Mouse (Mus musculus): ENCODE results near the gene Pla2g6. TPM values are rescaled to one million over a fixed set of nuclear protein-coding genes. Genes with fewer than 3 reads are reported as not detected.

The Pla2g6 gene
- polyA plus RNA-seq, 1 experiment from 2014 or later: 17.0 TPM

DNA sequence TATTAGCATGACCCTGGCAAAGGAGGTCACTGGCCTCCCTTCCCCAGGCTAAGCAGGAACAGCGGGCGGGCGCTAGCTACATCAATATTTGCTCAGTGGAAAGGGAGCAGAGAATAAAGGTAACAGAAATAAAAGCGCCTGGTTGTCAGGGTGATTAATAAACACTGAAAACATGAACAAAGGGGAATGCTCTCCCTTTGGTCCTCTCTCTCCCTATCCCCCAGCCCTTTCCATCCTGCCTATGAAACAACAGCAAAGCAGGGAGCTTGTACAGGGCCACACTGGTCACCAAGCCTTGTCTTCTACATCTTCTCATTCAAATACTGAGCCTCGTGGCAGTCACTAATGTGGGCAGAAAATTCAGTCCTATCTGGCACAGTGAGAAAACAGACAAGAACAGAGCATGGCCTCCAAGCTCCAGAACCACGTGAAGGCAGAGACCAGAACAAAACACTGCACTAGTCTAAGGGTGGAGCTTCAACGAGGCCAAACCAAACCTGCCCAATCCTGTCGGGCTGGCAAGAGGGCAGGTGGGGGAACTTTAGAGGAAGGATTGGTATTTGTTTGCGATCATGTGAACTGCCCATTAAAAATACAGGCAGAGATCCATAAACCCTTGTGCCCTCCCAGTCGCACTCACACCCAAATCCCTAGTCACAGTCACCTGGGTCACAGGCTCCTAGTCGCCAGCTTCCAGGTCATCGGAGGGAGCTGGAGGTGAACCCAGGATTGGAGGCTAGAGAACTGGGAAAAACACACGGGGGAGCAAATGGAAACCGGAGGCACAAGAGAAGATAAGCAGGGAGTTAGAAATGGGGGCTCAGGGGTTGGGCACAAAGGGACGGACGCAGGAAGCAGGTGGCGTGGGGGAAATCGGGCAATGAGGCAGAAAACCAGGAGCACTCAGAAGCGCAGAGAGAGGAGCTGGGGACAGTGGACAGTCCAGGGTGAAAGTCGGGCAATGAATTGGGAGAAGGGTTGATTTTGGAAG lies 924 bp downstream of the Pla2g6 start:
- Histone ChIP-seq H3K36me3 (no peaks in the 10 kb centered on the region), H3K27ac (peak overlapping the region; percentile 94), H3K4me1 (peaks cover 57% of the 10 kb centered on the region), H3K4me3 (peak overlapping the region; percentile 69), H3K27me3 (ENCODE audit: low read depth, poor library complexity, severe bottlenecking) (no peaks in the 10 kb centered on the region), H3K9me3 (replicated peaks) (no peaks in the 10 kb centered on the region)
- no peak for DNase-seq (ENCODE audit: low spot score)
- 20% methylated on average over 20 of the region's 20 CpGs for WGBS

DNA sequence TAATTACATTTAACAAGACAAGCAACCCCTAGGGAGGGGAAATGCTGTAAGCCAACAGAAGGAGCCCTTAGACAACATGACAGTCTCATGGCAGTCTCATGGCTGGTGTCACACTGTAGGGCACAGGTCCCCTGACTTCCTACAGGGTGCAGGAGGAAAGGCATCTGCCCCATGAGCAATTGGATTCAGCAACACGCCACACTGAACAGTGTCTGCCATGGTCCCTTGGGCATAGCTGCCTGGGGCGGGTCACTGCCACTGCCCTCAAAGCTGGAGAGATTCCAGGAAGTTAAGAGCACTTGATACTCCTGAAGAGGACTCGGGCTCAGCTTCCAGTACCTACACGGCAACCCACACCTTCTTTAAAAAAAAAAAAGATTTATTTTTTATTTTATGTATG lies 1.9 kb downstream of the Pla2g6 start:
- no peak overlapping the region for H3K27ac ChIP-seq
- H3K27me3 ChIP-seq (ENCODE audit: low read depth, poor library complexity, severe bottlenecking): no peaks in the 10 kb centered on the region
- no peak for DNase-seq (ENCODE audit: low spot score)
- 82% methylated on average over 4 of the region's 4 CpGs for WGBS
- no peak overlapping the region for H3K4me3 ChIP-seq
- H3K4me1 ChIP-seq: peaks cover 57% of the 10 kb centered on the region
- no peaks in the 10 kb centered on the region for H3K36me3 ChIP-seq
- H3K9me3 ChIP-seq (replicated peaks): no peaks in the 10 kb centered on the region

DNA sequence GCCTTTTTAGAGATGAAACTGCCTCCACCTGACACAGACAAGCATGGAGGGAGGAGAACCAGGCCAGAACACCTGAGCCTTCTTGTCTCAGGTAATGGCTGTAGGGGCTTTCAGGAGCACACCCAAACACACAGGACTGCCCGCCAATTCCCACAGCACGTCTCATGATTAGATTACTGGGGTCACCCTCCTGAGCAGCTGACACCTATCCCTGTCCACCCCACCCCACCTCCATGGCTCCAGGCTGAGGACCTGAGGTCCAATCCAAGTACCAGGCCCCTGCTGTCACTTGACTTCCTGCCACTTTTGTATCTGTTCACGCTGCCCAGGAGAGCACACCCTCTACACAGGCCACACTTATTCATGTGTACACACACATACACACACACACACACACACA lies 2.4 kb downstream of the Pla2g6 start:
- no peaks in the 10 kb centered on the region for H3K9me3 ChIP-seq (replicated peaks)
- no peaks in the 10 kb centered on the region for H3K36me3 ChIP-seq
- WGBS: 94% methylated on average over 3 of the region's 3 CpGs
- H3K4me3 ChIP-seq: no peak overlapping the region
- no peaks in the 10 kb centered on the region for H3K27me3 ChIP-seq (ENCODE audit: low read depth, poor library complexity, severe bottlenecking)
- no peak for DNase-seq (ENCODE audit: low spot score)
- peak overlapping the region; percentile 23; the same call in 1 of the 2 replicates for H3K27ac ChIP-seq
- peaks cover 57% of the 10 kb centered on the region for H3K4me1 ChIP-seq

DNA sequence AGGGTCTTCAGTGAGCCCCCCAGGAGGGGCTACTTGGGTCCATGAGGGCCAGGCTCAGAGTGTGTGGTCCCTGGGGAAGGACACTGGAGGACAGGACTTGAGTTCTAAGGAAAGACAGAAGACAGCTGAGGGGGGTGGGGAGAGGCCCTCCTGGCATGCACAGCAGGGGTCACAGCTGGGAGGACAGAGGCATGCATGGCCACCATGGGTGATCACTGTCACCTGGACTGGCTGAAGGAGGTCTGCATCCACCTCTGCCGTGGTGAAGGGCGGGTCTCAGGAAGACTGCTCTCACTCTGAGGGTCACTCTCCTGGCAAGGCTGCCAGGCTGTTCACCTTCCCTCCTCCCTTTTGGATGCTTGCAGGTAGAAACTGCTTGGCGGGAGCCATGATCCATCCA lies 3.8 kb downstream of the Pla2g6 start:
- 93% methylated on average over 3 of the region's 3 CpGs for WGBS
- Histone ChIP-seq H3K4me3 (no peak overlapping the region), H3K36me3 (no peaks in the 10 kb centered on the region), H3K27ac (peak overlapping the region; percentile 50; the same call in 1 of the 2 replicates), H3K9me3 (replicated peaks) (no peaks in the 10 kb centered on the region), H3K4me1 (peaks cover 57% of the 10 kb centered on the region), H3K27me3 (ENCODE audit: low read depth, poor library complexity, severe bottlenecking) (no peaks in the 10 kb centered on the region)
- no peak for DNase-seq (ENCODE audit: low spot score)

DNA sequence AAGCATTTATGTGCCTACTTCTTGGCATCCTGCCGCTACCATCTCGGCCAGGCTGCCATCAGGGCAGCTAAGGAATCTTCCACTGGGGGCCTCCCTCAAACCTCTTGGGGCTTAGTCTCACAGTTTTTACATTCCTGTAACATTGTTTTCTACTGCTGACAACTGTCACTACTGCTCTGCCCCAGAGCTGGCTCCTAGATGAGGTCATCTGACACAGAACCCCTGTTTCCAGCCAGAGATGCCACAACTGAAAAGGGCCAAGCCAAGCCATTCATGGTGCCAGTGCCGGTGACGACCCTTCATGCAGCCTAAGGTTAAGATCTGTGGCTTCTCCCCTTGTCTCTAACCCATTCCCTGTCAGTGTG lies 4.4 kb downstream of the Pla2g6 start:
- peaks cover 57% of the 10 kb centered on the region for H3K4me1 ChIP-seq
- H3K27ac ChIP-seq: peak overlapping the region; percentile 50; the same call in 1 of the 2 replicates
- no peak overlapping the region for H3K4me3 ChIP-seq
- no peaks in the 10 kb centered on the region for H3K36me3 ChIP-seq
- no peak for DNase-seq (ENCODE audit: low spot score)
- H3K27me3 ChIP-seq (ENCODE audit: low read depth, poor library complexity, severe bottlenecking): no peaks in the 10 kb centered on the region
- WGBS: 89% methylated on average over 4 of the region's 4 CpGs
- no peaks in the 10 kb centered on the region for H3K9me3 ChIP-seq (replicated peaks)

DNA sequence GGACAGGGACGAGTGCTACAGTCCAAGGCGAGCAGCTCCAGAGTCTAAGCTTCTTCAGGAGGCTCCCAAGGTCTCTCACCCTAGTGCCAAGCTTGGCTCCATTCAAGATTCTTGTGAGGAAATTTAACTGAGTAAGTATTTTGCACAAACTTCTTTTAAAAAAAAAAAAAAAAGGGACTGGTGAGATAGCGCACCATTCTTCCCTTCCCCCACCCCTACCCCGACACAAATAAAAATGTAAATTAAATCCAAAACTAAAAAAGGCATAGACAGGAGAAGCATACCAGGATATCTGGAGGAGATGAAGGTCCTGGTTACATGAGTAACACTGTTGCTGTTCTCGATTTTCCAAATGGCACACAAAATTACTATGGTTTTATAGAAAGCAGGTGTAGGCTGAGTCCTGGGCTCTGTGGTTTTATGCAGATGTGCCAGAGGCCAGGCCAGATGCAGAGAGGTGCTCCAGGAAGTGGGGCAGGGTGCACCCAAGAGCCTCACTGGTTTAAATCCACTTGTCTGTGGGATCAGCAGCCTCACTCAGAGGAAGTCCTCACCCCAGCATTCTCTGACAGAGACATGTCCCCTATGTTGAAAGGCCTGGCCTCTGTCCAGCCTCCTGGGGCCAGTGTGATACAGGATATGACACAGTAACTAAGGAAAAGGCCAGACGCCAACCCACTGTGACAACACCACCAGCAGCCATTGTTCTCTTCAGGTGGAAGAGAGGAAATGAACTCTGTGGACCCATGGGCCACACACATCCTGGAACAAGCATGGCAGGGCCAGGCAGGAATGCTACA lies 5.0 kb downstream of the Pla2g6 start:
- peaks cover 52% of the 10 kb centered on the region for H3K4me1 ChIP-seq
- no peaks in the 10 kb centered on the region for H3K27me3 ChIP-seq (ENCODE audit: low read depth, poor library complexity, severe bottlenecking)
- 84% methylated on average over 6 of the region's 6 CpGs for WGBS
- 0 out of 2 replicates have a peak, but pooled peaks cover 3% of the 10 kb centered on the region for H3K36me3 ChIP-seq
- DNase-seq (ENCODE audit: low spot score): no peak
- peak overlapping the region; percentile 50; the same call in 1 of the 2 replicates for H3K27ac ChIP-seq
- no peaks in the 10 kb centered on the region for H3K9me3 ChIP-seq (replicated peaks)
- H3K4me3 ChIP-seq: no peak overlapping the region

DNA sequence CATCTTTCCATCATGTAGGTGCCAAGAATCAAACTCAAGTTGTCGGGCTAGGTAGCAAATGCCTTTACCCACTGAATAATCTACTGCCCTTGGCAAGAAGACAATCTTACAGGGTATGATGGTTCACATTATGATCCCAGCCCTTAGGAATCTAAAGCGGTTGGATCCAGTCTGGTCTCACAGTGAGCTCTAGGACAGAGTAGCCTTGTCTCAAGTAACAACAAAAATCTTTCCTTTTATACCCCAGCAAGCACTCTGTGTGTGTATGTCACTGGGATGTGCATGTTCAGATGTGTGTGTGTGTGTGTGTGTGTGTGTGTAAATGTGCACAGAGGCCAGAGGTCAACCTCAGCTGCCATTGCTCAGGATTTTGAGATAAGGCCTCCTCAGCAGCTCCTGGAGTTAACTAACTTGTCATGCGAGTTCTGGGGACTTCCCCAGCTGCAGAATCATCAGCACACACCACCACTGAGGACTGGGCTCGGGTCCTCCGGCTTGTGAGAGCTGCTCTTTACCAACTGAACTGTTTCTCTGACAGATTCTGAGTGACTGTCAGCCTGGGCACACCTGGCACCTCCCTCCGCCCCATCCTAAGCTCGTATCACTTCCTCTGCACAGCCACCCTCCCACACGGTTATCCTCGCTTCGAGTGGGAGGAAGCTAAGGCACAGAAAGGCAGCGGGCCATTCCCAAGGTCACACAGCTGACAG lies 5.8 kb downstream of the Pla2g6 start:
- H3K4me3 ChIP-seq: no peak overlapping the region
- DNase-seq (ENCODE audit: low spot score): no peak
- H3K9me3 ChIP-seq (replicated peaks): no peaks in the 10 kb centered on the region
- 80% methylated on average over 11 of the region's 11 CpGs for WGBS
- H3K36me3 ChIP-seq: peaks cover 7% of the 10 kb centered on the region
- H3K27me3 ChIP-seq (ENCODE audit: low read depth, poor library complexity, severe bottlenecking): no peaks in the 10 kb centered on the region
- peaks cover 47% of the 10 kb centered on the region for H3K4me1 ChIP-seq
- H3K27ac ChIP-seq: 0 out of 2 replicates have a peak overlapping the region, but pooled peaks have one; percentile 25

DNA sequence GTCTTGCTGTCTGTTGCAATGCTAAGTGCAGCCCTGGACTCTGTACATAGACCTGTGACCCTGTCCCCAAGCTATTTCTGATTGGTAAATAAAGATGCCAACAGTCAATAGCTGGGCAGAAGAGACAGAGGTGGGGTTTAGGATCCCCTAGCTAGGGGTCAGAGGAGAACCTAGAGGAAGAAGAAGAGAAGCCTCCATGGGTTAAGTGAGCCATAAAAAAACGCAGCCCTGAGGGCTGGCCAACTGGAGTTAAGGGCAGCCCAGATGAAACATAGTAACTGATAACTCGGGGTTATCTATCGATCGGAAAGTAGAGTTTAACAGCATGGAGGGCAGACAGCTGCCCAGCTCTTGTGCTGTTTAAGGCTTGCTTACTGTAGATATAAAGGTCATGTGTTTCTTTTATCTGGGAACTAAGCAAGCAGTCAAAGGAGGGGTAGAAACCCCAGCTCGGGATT lies 6.4 kb downstream of the Pla2g6 start:
- 85% methylated on average over 5 of the region's 5 CpGs for WGBS
- Histone ChIP-seq H3K27me3 (ENCODE audit: low read depth, poor library complexity, severe bottlenecking) (no peaks in the 10 kb centered on the region), H3K9me3 (replicated peaks) (no peaks in the 10 kb centered on the region), H3K4me3 (no peak overlapping the region), H3K36me3 (peaks cover 12% of the 10 kb centered on the region), H3K4me1 (peaks cover 40% of the 10 kb centered on the region), H3K27ac (no peak overlapping the region)
- DNase-seq (ENCODE audit: low spot score): no peak

DNA sequence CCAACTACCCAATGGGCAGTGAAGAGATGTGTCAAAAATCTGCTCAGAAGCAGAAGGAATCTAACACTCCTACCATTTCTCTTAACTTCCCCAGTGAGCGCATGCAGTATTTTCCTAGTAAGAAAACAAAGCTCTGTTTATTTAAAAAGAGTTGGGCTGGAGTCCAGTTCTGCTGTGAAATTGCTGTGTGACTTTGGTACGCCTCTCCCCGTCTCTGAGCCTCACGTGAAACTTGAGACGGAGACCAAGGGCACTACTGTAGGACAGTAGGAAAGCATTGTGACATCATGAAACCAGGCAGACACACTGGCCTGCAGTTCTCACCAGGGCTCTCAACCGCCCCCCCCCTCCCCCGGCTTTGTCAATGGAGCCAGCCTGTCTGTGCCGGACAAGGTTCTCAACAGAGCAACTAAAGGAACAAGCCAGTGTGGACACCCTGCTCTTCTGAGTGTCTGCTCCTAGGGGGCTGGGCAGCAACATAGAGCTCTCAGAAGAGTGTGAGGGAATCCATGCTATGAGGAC lies 14.3 kb downstream of the Pla2g6 start:
- Histone ChIP-seq H3K27ac (no peak overlapping the region), H3K4me1 (no peaks in the 10 kb centered on the region), H3K36me3 (peaks cover 48% of the 10 kb centered on the region), H3K9me3 (replicated peaks) (no peaks in the 10 kb centered on the region), H3K27me3 (ENCODE audit: low read depth, poor library complexity, severe bottlenecking) (no peaks in the 10 kb centered on the region), H3K4me3 (no peak overlapping the region)
- 81% methylated on average over 8 of the region's 8 CpGs for WGBS
- no peak for DNase-seq (ENCODE audit: low spot score)

DNA sequence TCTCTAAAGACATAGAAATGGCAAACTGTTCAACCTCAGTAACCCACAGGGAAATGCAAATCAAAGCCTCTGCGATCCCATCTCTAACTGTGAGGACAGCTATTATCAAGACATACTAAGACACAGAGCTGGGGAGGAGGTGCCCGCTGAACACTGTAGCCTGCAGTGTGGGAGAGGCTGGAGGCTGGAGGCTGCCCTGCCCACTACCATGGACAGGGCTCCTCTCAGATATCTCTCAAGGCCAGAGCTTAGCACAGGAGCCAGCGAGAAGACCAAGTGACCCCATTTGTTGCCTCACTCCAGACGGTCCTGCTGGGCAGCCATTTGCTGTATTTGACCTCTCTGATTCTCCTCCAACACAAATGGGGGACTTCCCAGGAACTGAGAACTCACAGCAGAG lies 20.3 kb downstream of the Pla2g6 start:
- H3K4me1 ChIP-seq: no peaks in the 10 kb centered on the region
- WGBS: 51% methylated on average over 4 of the region's 4 CpGs
- peaks cover 57% of the 10 kb centered on the region for H3K36me3 ChIP-seq
- no peak for DNase-seq (ENCODE audit: low spot score)
- H3K4me3 ChIP-seq: no peak overlapping the region
- H3K9me3 ChIP-seq (replicated peaks): no peaks in the 10 kb centered on the region
- no peaks in the 10 kb centered on the region for H3K27me3 ChIP-seq (ENCODE audit: low read depth, poor library complexity, severe bottlenecking)
- no peak overlapping the region for H3K27ac ChIP-seq

DNA sequence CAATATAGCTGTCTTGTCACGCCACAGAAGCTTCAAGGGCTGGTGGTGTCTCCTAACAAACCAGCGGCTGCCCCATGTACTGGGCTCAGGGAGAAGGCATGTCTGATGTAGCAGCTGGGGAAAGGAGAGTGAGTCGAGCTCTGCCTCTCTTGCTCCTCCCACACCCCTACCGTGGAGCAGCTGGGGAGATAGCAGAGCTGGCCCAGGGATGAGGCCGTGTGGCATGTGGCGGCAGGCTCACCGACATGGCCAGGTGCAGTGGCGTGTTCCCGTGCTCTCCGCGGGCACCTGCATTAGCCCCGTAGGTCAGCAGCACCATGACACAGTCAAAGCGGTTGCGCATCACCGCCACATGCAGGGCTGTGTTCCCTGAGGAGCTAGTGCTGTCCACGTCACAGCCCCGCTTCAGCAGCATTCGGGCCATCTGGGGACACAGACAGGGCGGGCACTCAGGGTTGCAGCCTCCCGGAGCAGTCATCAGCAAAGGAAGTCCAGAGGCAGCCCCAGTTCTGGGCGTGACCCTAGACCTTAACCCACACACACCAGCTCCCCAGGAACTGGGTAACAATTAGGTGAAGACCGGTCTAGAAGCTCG lies 22.1 kb downstream of the Pla2g6 start:
- Histone ChIP-seq H3K36me3 (peaks cover 43% of the 10 kb centered on the region), H3K9me3 (replicated peaks) (no peaks in the 10 kb centered on the region), H3K27ac (no peak overlapping the region), H3K4me1 (no peaks in the 10 kb centered on the region), H3K4me3 (no peak overlapping the region), H3K27me3 (ENCODE audit: low read depth, poor library complexity, severe bottlenecking) (no peaks in the 10 kb centered on the region)
- 81% methylated on average over 23 of the region's 23 CpGs for WGBS
- DNase-seq (ENCODE audit: low spot score): no peak

DNA sequence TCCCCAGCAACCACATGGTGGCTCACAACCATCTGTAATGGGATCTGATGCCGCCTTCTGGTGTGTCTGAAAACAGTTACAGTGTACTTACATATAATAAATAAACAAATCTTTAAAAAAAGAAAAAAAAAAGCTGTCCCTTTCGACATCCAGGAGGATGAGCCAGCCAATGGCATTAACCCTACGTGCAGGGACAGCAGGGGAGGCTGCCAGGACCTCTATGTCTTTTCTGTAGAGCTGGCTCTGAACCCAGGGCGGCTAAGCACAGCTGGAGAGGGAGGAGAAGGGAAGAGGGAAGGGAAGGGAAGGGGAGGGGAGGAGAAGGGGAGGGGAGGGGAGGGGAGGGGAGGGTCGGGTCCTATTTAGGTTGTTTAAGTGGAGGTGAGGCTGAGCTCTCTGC lies 23.4 kb downstream of the Pla2g6 start:
- WGBS: 73% methylated on average over 3 of the region's 5 CpGs
- peaks cover 42% of the 10 kb centered on the region for H3K36me3 ChIP-seq

More for the DNA sequence above, 23.4 kb downstream of the Pla2g6 start:
- no peak for DNase-seq (ENCODE audit: low spot score)
- no peak overlapping the region for H3K27ac ChIP-seq
- no peaks in the 10 kb centered on the region for H3K9me3 ChIP-seq (replicated peaks)
- no peaks in the 10 kb centered on the region for H3K27me3 ChIP-seq (ENCODE audit: low read depth, poor library complexity, severe bottlenecking)
- no peaks in the 10 kb centered on the region for H3K4me1 ChIP-seq
- no peak overlapping the region for H3K4me3 ChIP-seq

Data from limb, embryonic 10.5 days (tissue).